Mouse (Mus musculus) kidney, embryonic 14.5 days (tissue): ENCODE data around the gene Smoc1. TPM values are rescaled to one million over a fixed set of nuclear protein-coding genes. Genes with fewer than 3 reads are reported as not detected.

ENCODE experiments used
- ATAC-seq: fragments of 200-750 bp; cut with Nextera tagmentation; 2 replicates; pipeline ENCODE4 v1.8.0; 2017; ENCODE audit warnings: moderate number of reproducible peaks, mild to moderate bottlenecking, moderate TSS enrichment, moderate library complexity; ENCODE audit not compliant: low FRiP score, low TSS enrichment
- H3K27ac ChIP-seq: fragments of 300-500 bp; sonication (generic); 2 replicates; pipeline ENCODE4 v1.5.1; 2014; ENCODE audit warnings: low read depth, mild to moderate bottlenecking, low read length, moderate library complexity, mixed read lengths
- H3K27me3 ChIP-seq: fragments of 300-500 bp; sonication (generic); 2 replicates; pipeline ENCODE4 v1.6.1; 2014; ENCODE audit warnings: mild to moderate bottlenecking, low read length; ENCODE audit not compliant: control insufficient read depth, insufficient read depth
- H3K36me3 ChIP-seq: fragments of 300-500 bp; sonication (generic); 2 replicates; pipeline ENCODE4 v1.6.1; 2014; ENCODE audit warnings: low read length, mixed read lengths; ENCODE audit not compliant: control insufficient read depth, insufficient read depth
- H3K4me1 ChIP-seq: fragments of 300-500 bp; sonication (generic); 2 replicates; pipeline ENCODE4 v1.6.1; 2014; ENCODE audit warnings: low read length, mixed read lengths; ENCODE audit not compliant: control insufficient read depth, insufficient read depth
- H3K4me2 ChIP-seq: fragments of 300-500 bp; sonication (generic); replicated peaks from 2 replicates; pipeline ENCODE4 v1.6.1; 2014; ENCODE audit warnings: low read depth, mild to moderate bottlenecking, low read length
- H3K4me3 ChIP-seq: fragments of 300-500 bp; sonication (generic); 2 replicates; pipeline ENCODE4 v1.5.1; 2014; ENCODE audit warnings: mild to moderate bottlenecking, low read length
- H3K9ac ChIP-seq: fragments of 300-500 bp; sonication (generic); 2 replicates; pipeline ENCODE4 v1.6.1; 2014; ENCODE audit warnings: low read depth, mild to moderate bottlenecking, low read length, moderate library complexity
- H3K9me3 ChIP-seq: fragments of 300-500 bp; sonication (generic); 2 replicates; pipeline ENCODE4 v1.6.1; 2016; ENCODE audit warnings: low read length; ENCODE audit not compliant: control insufficient read depth
- WGBS: fragments of 180-500 bp; shearing (Covaris S2); extraction: QIAGEN DNeasy Blood & Tissue Kit; methylation state at CpG from one replicate; pipeline ENCODE4 v1.1.7; 2014; 5-methylcytosine and 5-hydroxymethylcytosine counted together
- polyA plus RNA-seq: library from polyadenylated mRNA; unstranded; fragments of >200 nt; fragmentation: Nextera tagmentation; extraction: Ambion mirVana; gene quantifications from 2 replicates; pipeline ENCODE4 v1.2.1, GENCODE M21; 2014

Gene Smoc1
- polyA plus RNA-seq, 1 experiment from 2014 or later: 1.0 TPM

DNA sequence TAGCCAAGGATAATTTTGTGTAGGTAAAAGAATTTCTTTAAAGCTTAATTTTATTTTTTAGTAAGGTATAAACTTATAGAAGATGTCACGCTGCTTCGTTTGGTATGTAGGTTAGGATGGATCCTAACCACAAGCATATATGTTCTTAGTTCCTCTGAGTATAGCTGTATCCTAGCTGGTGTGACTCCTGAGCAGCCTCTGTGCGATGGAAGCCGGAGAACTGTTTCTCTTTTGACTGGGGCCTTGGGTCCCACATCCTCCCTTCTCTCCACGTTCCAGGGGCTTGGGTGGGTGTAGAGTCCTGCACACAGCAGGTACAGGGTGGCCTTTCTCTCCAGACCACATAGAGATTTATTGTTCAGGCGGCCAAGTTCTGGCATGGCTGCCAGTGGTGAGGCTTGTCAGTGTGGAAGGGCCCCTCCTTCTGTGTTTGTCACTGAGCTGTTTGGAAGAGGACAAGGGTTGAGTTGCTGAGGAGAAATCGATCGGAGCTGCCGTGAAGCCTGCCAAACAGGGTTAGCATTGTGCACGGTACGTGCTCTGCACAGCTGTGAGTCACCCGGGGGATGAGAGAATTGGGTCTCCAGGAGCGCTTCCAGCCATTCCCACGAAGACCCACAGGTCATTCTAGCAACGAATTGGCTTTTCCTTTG, 6.9 kb downstream of the Smoc1 start:
- H3K36me3 ChIP-seq: no peaks in the 10 kb centered on the region
- H3K9ac ChIP-seq: no peak overlapping the region
- WGBS: 59% methylated on average over 15 of the region's 15 CpGs
- ATAC-seq: no peak
- H3K4me2 ChIP-seq: no peak overlapping the region
- H3K27me3 ChIP-seq: peaks cover 24% of the 10 kb centered on the region
- no peaks in the 10 kb centered on the region for H3K9me3 ChIP-seq
- no peak overlapping the region for H3K27ac ChIP-seq
- no peak overlapping the region for H3K4me3 ChIP-seq
- H3K4me1 ChIP-seq: no peaks in the 10 kb centered on the region

GRCm38 (mm10) chr12:81034042-81034417, 7.4 kb downstream of the Smoc1 start:
- peaks cover 20% of the 10 kb centered on the region for H3K27me3 ChIP-seq
- H3K4me2 ChIP-seq: no peak overlapping the region
- H3K9me3 ChIP-seq: no peaks in the 10 kb centered on the region
- WGBS: 79% methylated on average over 4 of the region's 4 CpGs
- H3K27ac ChIP-seq: no peak overlapping the region
- H3K9ac ChIP-seq: no peak overlapping the region
- no peak for ATAC-seq
- H3K4me1 ChIP-seq: no peaks in the 10 kb centered on the region
- no peak overlapping the region for H3K4me3 ChIP-seq
- H3K36me3 ChIP-seq: no peaks in the 10 kb centered on the region

DNA sequence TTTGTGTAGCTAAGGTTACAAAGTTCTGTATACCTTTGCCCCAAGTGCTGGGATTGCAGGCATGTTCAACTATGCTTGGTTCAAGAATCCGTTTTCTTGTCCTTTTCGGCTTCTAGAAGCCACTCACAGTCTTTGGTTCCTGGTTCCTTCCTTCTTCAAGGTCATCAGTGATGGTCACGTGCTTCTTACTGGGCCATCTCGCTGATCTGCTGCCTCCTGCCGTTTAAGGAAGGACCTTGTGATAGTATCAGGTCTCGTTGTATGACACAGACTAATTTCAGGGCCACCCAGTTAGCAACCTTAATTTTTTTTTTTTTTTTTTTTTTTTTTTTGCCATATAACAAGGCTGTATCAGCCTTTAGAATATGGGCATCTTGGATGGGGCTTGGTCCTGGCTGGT, 9.2 kb downstream of the Smoc1 start:
- ATAC-seq: no peak
- no peaks in the 10 kb centered on the region for H3K36me3 ChIP-seq
- H3K4me3 ChIP-seq: no peak overlapping the region
- no peaks in the 10 kb centered on the region for H3K4me1 ChIP-seq
- 84% methylated on average over 6 of the region's 6 CpGs for WGBS
- peaks cover 5% of the 10 kb centered on the region; the same call in 1 of the 2 replicates for H3K27me3 ChIP-seq
- H3K9me3 ChIP-seq: no peaks in the 10 kb centered on the region
- no peak overlapping the region for H3K9ac ChIP-seq
- H3K4me2 ChIP-seq: no peak overlapping the region
- H3K27ac ChIP-seq: no peak overlapping the region

- Histone ChIP-seq H3K27me3 (no peaks in the 10 kb centered on the region), H3K9me3 (no peaks in the 10 kb centered on the region), H3K4me2 (no peak overlapping the region), H3K4me3 (no peak overlapping the region), H3K27ac (no peak overlapping the region), H3K36me3 (no peaks in the 10 kb centered on the region), H3K4me1 (no peaks in the 10 kb centered on the region), H3K9ac (no peak overlapping the region)
- 76% methylated on average over 11 of the region's 11 CpGs for WGBS
- ATAC-seq: no peak
Measured at GRCm38 (mm10) chr12:81043616-81044015, 17.0 kb downstream of the Smoc1 start.

GRCm38 (mm10) chr12:81046926-81047325, 20.3 kb downstream of the Smoc1 start:
- no peaks in the 10 kb centered on the region for H3K4me1 ChIP-seq
- ATAC-seq: no peak
- no peaks in the 10 kb centered on the region for H3K36me3 ChIP-seq
- WGBS: 91% methylated on average over 5 of the region's 5 CpGs
- no peak overlapping the region for H3K4me3 ChIP-seq
- H3K4me2 ChIP-seq: no peak overlapping the region
- no peaks in the 10 kb centered on the region for H3K9me3 ChIP-seq
- no peaks in the 10 kb centered on the region for H3K27me3 ChIP-seq
- H3K9ac ChIP-seq: no peak overlapping the region
- no peak overlapping the region for H3K27ac ChIP-seq

DNA sequence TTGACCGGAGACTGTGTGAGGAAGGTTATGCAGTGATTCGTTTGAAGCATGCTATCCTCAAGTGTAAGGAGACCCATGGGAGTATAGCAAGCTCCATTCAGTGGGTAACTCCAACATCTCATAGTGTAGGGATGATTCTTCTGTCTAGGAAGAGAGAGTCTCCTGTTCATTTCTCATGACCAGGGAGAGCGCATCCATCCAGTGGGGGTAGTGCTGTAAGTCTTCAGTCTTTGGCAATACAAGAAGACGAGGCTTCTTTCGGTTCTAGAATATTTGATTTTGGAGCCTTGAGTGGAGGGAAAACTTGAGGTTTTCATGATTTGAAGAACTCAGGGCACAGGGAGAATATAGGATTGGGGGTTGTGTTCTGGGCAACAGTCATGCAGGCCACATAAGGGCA, 23.1 kb downstream of the Smoc1 start:
- no peaks in the 10 kb centered on the region for H3K36me3 ChIP-seq
- 97% methylated on average over 5 of the region's 5 CpGs for WGBS

GRCm38 (mm10) chr12:81055000-81055705, 28.5 kb downstream of the Smoc1 start:
- H3K4me1 ChIP-seq: no peaks in the 10 kb centered on the region
- no peak overlapping the region for H3K9ac ChIP-seq
- no peak for ATAC-seq
- H3K9me3 ChIP-seq: no peaks in the 10 kb centered on the region
- no peaks in the 10 kb centered on the region for H3K27me3 ChIP-seq
- WGBS: 82% methylated on average over 11 of the region's 11 CpGs
- no peak overlapping the region for H3K27ac ChIP-seq
- H3K36me3 ChIP-seq: no peaks in the 10 kb centered on the region
- no peak overlapping the region for H3K4me3 ChIP-seq
- H3K4me2 ChIP-seq: no peak overlapping the region

More for the DNA sequence above, 23.1 kb downstream of the Smoc1 start:
- Histone ChIP-seq H3K9me3 (no peaks in the 10 kb centered on the region), H3K27ac (no peak overlapping the region), H3K9ac (no peak overlapping the region), H3K4me1 (no peaks in the 10 kb centered on the region), H3K27me3 (no peaks in the 10 kb centered on the region), H3K4me2 (no peak overlapping the region), H3K4me3 (no peak overlapping the region)
- ATAC-seq: no peak

DNA sequence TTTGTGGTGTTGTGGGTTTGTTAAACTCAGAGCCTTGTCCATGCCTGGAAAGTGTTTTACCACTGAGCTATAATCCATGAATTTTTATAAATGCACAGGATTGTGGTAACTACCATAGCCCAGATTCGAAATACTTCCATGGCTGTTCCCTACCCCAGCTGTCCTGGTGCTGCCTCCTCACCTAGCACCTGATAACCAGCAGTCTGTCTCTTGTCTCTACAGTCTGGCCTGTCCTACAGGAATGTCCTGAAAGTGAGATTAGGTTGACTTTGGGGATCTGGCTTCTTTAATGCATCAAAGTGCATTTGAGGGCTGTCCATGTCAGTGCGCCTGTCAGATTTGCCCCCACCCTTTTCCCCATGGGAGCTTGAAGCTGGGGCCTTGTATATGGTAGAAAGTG, 29.2 kb downstream of the Smoc1 start:
- no peak overlapping the region for H3K4me2 ChIP-seq
- H3K9me3 ChIP-seq: no peaks in the 10 kb centered on the region
- H3K27ac ChIP-seq: no peak overlapping the region
- H3K27me3 ChIP-seq: no peaks in the 10 kb centered on the region
- no peak for ATAC-seq
- H3K36me3 ChIP-seq: no peaks in the 10 kb centered on the region
- H3K4me3 ChIP-seq: no peak overlapping the region
- no peaks in the 10 kb centered on the region for H3K4me1 ChIP-seq
- H3K9ac ChIP-seq: no peak overlapping the region
- 93% methylated on average over 2 of the region's 2 CpGs for WGBS

- Histone ChIP-seq H3K4me1 (no peaks in the 10 kb centered on the region), H3K4me3 (no peak overlapping the region), H3K27me3 (no peaks in the 10 kb centered on the region), H3K4me2 (no peak overlapping the region), H3K9ac (no peak overlapping the region), H3K9me3 (no peaks in the 10 kb centered on the region), H3K27ac (no peak overlapping the region), H3K36me3 (no peaks in the 10 kb centered on the region)
- no peak for ATAC-seq
- WGBS: 74% methylated on average over 4 of the region's 4 CpGs
Measured at GRCm38 (mm10) chr12:81057619-81058018, 31.0 kb downstream of the Smoc1 start.
